Mouse (Mus musculus) kidney, postnatal 0 days (tissue): ENCODE results near the gene Bcar1. TPM values are rescaled to one million over a fixed set of nuclear protein-coding genes. Genes with fewer than 3 reads are reported as not detected.

Experiments used
- ATAC-seq: fragments of 200-750 bp; cut with Nextera tagmentation; replicated peaks from 2 replicates; pipeline ENCODE4 v1.8.0; 2017; ENCODE audit warnings: low read depth, moderate number of reproducible peaks, moderate TSS enrichment, moderate library complexity; ENCODE audit not compliant: low FRiP score
- DNase-seq: peaks from one replicate; pipeline ENCODE4 v3.0.0-alpha.2; 2016; ENCODE audit warnings: low spot score
- H3K27ac ChIP-seq: fragments of 300-500 bp; sonication (generic); 2 replicates; pipeline ENCODE4 v1.5.1; 2014; ENCODE audit warnings: mild to moderate bottlenecking
- H3K27me3 ChIP-seq: fragments of 300-500 bp; sonication (generic); 2 replicates; pipeline ENCODE4 v1.6.1; 2014; ENCODE audit warnings: low read length, mixed read lengths; ENCODE audit not compliant: insufficient read depth
- H3K36me3 ChIP-seq: fragments of 300-500 bp; sonication (generic); 2 replicates; pipeline ENCODE4 v1.6.1; 2014; ENCODE audit warnings: low read length, mixed read lengths; ENCODE audit not compliant: insufficient read depth
- H3K4me1 ChIP-seq: fragments of 300-500 bp; sonication (generic); replicated peaks from 2 replicates; pipeline ENCODE4 v1.6.1; 2014; ENCODE audit warnings: antibody characterized with exemption, low read length, mixed read lengths; ENCODE audit not compliant: insufficient read depth
- H3K4me2 ChIP-seq: fragments of 300-500 bp; sonication (generic); 2 replicates; pipeline ENCODE4 v1.6.1; 2014; ENCODE audit warnings: mild to moderate bottlenecking, low read length, moderate library complexity, mixed read lengths
- H3K4me3 ChIP-seq: fragments of 300-500 bp; sonication (generic); replicated peaks from 2 replicates; pipeline ENCODE4 v1.5.1; 2014; ENCODE audit warnings: low read depth, low read length
- H3K9ac ChIP-seq: fragments of 300-500 bp; sonication (generic); 2 replicates; pipeline ENCODE4 v1.6.1; 2014; ENCODE audit warnings: low read depth, low read length
- H3K9me3 ChIP-seq: fragments of 300-500 bp; sonication (generic); replicated peaks from 2 replicates; pipeline ENCODE4 v1.6.1; 2016; ENCODE audit warnings: low read length, inconsistent platforms, mixed read lengths
- CTCF ChIP-seq: IDR thresholded peaks from 2 replicates; pipeline ENCODE4 v1.5.1; 2016; ENCODE audit warnings: antibody characterized with exemption, low read depth, mild to moderate bottlenecking, moderate library complexity
- whole genome bisulfite sequencing: fragments of 180-500 bp; shearing (Covaris S2); extraction: QIAGEN DNeasy Blood & Tissue Kit; methylation state at CpG from one replicate; pipeline ENCODE4 v1.1.7; 2014; 5-methylcytosine and 5-hydroxymethylcytosine counted together
- polyA plus RNA-seq: library from polyadenylated mRNA; unstranded; fragments of >200 nt; fragmentation: Nextera tagmentation; extraction: Ambion mirVana; gene quantifications from 2 replicates; pipeline ENCODE4 v1.2.1, GENCODE M21; 2015

Bcar1 gene
- polyA plus RNA-seq, 1 experiment from 2014 or later, result 49.1 TPM

DNA sequence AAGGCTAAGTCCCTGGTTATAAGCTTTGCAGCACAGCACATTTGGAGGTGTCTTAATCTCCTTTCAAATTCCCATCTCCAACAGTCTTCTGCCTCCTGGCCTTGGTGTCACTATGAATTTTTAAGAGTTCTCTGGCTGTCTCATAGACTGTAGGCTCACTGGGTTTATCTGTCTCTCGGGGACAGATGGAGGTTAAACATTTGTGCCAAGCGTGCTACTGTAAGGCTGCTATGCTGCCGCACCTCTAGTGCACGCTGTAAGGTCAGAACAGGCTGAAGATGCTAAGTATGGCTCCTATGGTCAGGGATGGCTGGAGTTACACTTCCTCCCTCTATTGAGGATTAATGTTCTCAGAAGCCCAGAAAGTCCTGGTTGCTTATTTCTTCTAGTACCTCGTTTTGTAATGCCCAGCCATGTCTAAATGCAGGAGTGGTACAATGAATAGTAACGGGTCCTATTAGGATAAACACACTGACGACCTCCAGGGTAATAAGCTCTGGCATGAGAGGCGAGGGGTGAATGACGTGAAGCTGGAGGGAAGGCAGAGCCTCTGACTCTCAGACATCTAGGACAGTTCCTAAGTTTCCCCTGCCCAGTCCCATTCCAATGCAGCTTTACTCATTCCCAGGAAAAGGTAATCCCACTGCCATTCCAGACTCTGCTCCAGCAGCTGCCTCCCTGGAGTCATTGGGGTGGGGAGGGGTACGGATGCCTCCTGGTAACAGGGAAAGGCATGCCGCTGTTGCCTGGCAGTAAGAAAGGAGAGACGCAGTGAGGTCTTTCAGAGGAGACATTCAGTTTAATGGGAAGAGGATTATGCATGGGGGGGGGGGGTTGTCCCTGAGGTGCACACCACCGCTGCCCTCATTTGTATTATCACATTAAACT is 43.3 kb upstream of the Bcar1 start:
- no peak for ATAC-seq
- no peak for TF ChIP-seq CTCF
- H3K4me2 ChIP-seq, result no peak overlapping the region
- no peak overlapping the region for H3K27ac ChIP-seq
- 62% methylated on average over 13 of the region's 13 CpGs for WGBS
- H3K4me1 ChIP-seq, result 0 out of 2 replicates have a peak, but pooled peaks cover 5% of the 10 kb centered on the region
- no peaks in the 10 kb centered on the region for H3K36me3 ChIP-seq
- H3K27me3 ChIP-seq, result no peaks in the 10 kb centered on the region
- no peak overlapping the region for H3K4me3 ChIP-seq
- H3K9me3 ChIP-seq, result no peaks in the 10 kb centered on the region
- H3K9ac ChIP-seq, result no peak overlapping the region
- DNase-seq, result no peak

DNA sequence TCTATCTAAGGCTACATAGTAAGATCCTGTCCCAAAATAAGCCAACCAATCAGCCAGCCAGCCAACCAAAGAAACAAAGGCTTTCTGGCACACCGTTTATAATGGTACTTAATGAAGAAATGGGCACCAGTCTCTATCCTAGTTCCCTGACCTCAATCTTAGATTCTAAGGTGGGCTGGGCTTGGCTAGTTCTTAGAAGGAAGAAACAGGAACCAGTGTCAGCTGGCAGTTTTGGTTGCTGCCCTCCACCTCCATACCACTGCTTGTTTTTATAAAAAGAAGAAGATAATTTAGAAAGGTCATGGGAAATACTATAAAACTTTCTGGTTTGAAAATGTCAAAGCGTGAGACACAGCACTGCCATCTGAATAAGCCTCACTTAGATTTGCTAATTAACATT is 42.5 kb upstream of the Bcar1 start:
- Histone ChIP-seq H3K9me3 (no peaks in the 10 kb centered on the region), H3K4me2 (no peak overlapping the region), H3K4me1 (0 out of 2 replicates have a peak, but pooled peaks cover 5% of the 10 kb centered on the region), H3K9ac (no peak overlapping the region), H3K36me3 (no peaks in the 10 kb centered on the region), H3K27ac (peak overlapping the region; percentile 57; the same call in 1 of the 2 replicates), H3K27me3 (no peaks in the 10 kb centered on the region), H3K4me3 (no peak overlapping the region)
- whole genome bisulfite sequencing, result 90% methylated on average over 2 of the region's 2 CpGs
- TF ChIP-seq CTCF, result no peak
- no peak for DNase-seq
- ATAC-seq, result no peak

DNA sequence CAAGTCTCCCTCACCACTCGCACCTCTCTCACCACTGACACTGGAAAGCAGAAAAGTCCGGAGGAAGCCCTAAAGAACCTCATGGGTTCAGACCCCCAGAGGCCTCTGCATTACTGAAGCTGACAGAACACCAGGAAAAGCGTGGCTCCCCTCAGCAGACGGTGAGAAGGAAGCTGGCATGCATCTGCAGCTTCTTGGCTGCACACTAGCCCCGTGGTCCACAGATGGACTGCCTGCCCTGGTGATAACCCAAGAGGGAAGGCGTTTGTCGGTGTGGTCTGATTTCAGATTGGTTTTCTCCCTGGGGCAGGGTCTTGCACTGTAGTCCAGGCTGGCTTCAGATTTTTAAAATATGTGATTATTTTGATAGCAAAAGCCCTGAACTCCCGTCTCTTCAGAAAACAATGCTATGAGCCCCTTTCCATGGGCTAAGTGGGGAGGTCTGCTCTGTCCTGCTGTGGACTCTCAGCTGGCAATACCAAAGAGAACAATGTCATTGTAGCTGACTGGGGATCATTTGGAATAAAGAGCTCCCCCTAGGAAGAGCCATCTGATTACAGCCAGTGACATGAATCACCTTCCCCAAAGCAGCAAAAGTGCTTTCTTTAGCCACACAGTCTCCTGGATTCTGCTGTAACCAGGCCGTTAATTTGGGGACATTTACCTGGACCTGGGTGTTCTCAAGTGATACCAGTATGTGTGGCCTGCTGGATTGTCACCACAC is 39.2 kb upstream of the Bcar1 start:
- no peak for DNase-seq
- 76% methylated on average over 9 of the region's 9 CpGs for WGBS
- peak; percentile 23; the same call in 1 of the 2 replicates for TF ChIP-seq CTCF
- Histone ChIP-seq H3K4me1 (0 out of 2 replicates have a peak, but pooled peaks cover under 1% of the 10 kb centered on the region), H3K27ac (no peak overlapping the region), H3K4me2 (no peak overlapping the region), H3K9ac (no peak overlapping the region), H3K4me3 (no peak overlapping the region), H3K36me3 (no peaks in the 10 kb centered on the region), H3K9me3 (no peaks in the 10 kb centered on the region), H3K27me3 (no peaks in the 10 kb centered on the region)
- ATAC-seq, result no peak

DNA sequence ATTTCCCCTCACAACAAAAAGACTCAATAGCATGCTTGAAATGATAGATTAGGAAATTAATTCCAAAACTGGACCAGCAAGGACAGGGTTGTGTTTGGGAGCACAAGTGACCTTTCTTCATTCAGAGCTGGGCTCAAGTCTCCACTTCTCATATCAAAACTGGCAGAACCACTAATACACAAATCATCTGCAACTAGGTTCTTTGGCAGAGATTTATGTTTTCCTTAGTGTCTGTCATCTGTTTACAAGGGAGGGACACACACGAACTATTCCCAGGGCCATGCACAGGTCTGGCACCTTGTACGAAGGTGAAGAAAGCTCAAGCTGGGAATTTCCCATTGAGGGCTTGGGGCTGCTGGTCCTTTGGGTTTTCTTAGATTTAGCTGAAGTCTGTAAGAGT is 38.6 kb upstream of the Bcar1 start:
- Histone ChIP-seq H3K9me3 (no peaks in the 10 kb centered on the region), H3K36me3 (no peaks in the 10 kb centered on the region), H3K4me3 (no peak overlapping the region), H3K4me2 (no peak overlapping the region), H3K27me3 (no peaks in the 10 kb centered on the region), H3K9ac (no peak overlapping the region), H3K4me1 (no peaks in the 10 kb centered on the region), H3K27ac (no peak overlapping the region)
- DNase-seq, result no peak
- ATAC-seq, result no peak
- TF ChIP-seq CTCF, result no peak
- WGBS, result 54% methylated on average over 2 of the region's 2 CpGs

DNA sequence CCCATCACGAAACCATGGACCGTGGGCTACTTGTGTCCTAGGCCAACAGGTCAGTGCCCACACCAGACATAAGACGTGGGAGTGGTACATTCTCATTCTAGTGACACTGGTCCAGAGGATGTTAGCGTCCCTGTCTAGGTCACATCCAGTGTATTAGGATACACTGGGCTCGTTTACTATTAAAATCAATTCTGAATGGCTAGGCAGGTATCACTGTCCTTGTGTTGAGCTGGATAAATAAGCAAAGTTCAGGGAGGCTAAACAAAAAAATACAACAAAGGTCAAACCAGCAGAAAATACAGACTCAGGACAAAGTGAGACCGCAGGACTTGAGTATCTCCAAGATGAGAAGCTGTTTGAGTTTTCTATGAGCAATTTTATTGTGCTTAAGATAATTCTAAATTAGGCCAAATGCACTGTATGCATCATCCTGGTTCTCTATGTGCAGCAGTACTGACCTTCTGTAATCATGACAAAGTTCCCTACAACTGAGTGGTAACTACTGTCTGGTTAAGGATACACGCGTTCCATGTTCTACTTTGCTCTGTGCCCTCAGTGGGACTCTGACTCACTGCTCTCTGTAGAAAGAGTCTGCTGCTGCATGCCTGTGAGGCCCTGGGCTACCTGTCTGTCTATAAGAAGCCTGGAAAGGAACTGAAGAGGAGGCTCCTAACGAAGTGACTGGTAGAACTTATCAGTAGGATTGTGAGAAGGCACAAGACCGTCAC is 37.3 kb upstream of the Bcar1 start:
- no peaks in the 10 kb centered on the region for H3K4me1 ChIP-seq
- H3K9ac ChIP-seq, result no peak overlapping the region
- DNase-seq (no peak), ATAC-seq (no peak)
- 0 out of 2 replicates have a peak overlapping the region, but pooled peaks have one; percentile 1 for H3K27ac ChIP-seq
- no peak for TF ChIP-seq CTCF
- no peaks in the 10 kb centered on the region for H3K27me3 ChIP-seq
- no peaks in the 10 kb centered on the region for H3K9me3 ChIP-seq
- no peak overlapping the region for H3K4me2 ChIP-seq
- H3K36me3 ChIP-seq, result no peaks in the 10 kb centered on the region
- 85% methylated on average over 10 of the region's 10 CpGs for WGBS
- no peak overlapping the region for H3K4me3 ChIP-seq

DNA sequence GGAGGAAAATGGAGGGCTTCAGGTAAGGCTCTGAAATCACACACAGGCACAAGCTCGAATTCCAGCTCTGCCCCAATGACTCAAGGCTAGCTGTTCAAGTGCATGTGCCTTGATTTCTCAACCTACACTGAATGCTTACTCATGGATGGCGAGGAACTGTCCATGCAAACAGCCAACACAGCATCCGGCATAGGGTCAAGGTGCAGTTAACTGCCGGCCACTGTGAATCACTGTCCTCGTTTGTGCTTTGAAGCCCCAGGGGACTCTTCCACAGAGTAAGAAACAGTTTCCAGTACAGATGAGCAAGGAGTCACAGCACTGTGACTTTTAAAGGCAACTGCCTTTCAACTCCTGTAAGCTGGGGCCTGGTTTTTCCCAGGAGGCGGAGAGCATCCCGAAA is 36.1 kb upstream of the Bcar1 start:
- Histone ChIP-seq H3K9me3 (no peaks in the 10 kb centered on the region), H3K9ac (no peak overlapping the region), H3K36me3 (0 out of 2 replicates have a peak, but pooled peaks cover under 1% of the 10 kb centered on the region), H3K4me2 (no peak overlapping the region), H3K27me3 (no peaks in the 10 kb centered on the region), H3K27ac (peak overlapping the region; percentile 1; the same call in 1 of the 2 replicates), H3K4me1 (no peaks in the 10 kb centered on the region), H3K4me3 (no peak overlapping the region)
- DNase-seq (no peak), ATAC-seq (peak; percentile 89)
- TF ChIP-seq CTCF, result no peak
- WGBS, result 45% methylated on average over 7 of the region's 7 CpGs
